Mouse (Mus musculus) megakaryocyte, adult 5-6 weeks (primary cell): ENCODE data around the gene Spata33. TPM values are rescaled to one million over a fixed set of nuclear protein-coding genes. Genes with fewer than 3 reads are reported as not detected.

Experiments used
- ATAC-seq: 2 replicates; pipeline ENCODE4 v1.8.0; 2016; ENCODE audit warnings: mild to moderate bottlenecking, inconsistent platforms; ENCODE audit not compliant: poor library complexity, severe bottlenecking
- total RNA-seq, 2 experiments: library from RNA; stranded (forward) in 1 of 2; stranded (reverse) in 1 of 2; fragments of 153-499, 151-499 nt in 1 of 2; fragments of 221-1000, 200-1000 nt in 1 of 2; gene quantifications; 2 replicates each; pipeline versions ENCODE4 v1.2.3 to v1.2.4; 2015 to 2017

Gene Spata33
- total RNA-seq, 2 experiments from 2014 or later, result 0.11 TPM; not detected in 1

DNA sequence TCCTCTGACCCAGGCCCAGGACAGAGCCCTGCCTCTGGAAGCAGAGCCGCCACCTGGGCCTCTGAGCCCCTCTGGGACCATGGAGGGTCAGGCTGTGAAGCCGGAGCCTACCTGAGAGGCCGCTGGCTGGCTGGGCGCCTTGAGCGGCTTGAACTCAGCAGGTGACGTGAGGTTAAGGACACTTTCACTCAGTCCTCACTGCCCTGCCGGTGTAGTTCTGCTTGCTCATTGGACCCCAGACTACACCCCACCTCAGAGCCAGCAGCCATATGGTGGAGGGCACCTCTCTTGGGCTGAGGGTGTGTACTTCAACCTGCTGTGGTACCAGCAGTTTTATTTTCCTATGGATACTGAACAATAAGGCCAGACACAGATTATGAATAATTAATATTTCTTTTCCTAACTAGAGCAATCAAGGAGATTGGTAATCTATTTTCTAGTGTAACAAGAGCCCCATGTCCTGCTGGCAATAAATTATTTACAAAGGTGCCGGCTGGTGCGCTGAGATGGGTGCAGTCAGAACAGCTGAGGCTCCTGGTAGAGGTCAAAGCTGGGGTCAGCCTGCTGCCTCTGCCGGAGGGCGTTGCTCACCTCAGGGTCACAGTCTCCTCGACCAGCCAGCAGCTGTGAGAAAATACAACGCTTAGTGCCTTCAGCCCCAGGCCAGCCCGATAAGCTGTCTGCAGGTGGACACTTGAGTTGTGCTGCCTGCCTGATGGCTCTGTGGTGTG, 55.5 kb downstream of the Spata33 start:
- no peak for ATAC-seq

DNA sequence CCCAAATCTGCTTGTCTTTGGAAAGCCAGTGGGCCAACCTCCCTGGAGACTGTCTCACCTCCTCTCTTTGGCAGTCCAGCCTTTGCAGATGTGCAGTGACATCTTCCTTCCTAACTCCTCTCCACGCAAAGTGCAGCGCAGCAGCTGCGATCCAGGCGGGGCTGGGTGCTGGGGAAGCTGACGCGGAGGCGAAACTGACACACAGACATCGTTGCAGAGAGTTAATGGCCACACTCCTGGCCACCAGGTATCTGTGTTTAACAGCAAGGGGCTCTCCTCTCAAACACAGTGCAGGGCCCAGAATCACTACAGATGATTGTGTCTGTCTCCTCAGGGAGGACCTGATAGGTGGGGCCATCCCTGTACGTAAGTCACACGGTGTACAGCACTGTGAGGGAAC, 58.5 kb downstream of the Spata33 start:
- ATAC-seq, result no peak

Other genes with a start within 250 kb of the Spata33 start
- 86.2 and 87.9 TPM in 2 replicates for gene Ankrd11, start 170.6 kb upstream of the Spata33 start, total RNA-seq (2015)
- gene Ankrd11, start 170.6 kb upstream of the Spata33 start, total RNA-seq (2017), result 90.5 and 102 TPM in 2 replicates
- gene Spg7, start 149.9 kb upstream of the Spata33 start, total RNA-seq (2015), result 39.2 and 40.0 TPM in 2 replicates
- 34.3 and 56.2 TPM in 2 replicates for gene Spg7, start 149.9 kb upstream of the Spata33 start, total RNA-seq (2017)
- 726 and 746 TPM in 2 replicates for gene Rpl13, start 110.5 kb upstream of the Spata33 start, total RNA-seq (2015)
- gene Rpl13, start 110.5 kb upstream of the Spata33 start, total RNA-seq (2017), result 1,905 and 2,227 TPM in 2 replicates
- gene Cpne7, start 95.5 kb upstream of the Spata33 start, total RNA-seq (2015), result 0.11 TPM in 1 of 2 replicates, not detected in the other
- gene Cpne7, start 95.5 kb upstream of the Spata33 start, total RNA-seq (2017), result 0.22 and 0.98 TPM in 2 replicates
- gene Sult5a1, start 54.5 kb upstream of the Spata33 start, total RNA-seq (2015), result not detected in 2 replicates
- not detected in 2 replicates for gene Sult5a1, start 54.5 kb upstream of the Spata33 start, total RNA-seq (2017)
- gene Dpep1, start 26.6 kb upstream of the Spata33 start, total RNA-seq (2015), result 0.36 and 1.8 TPM in 2 replicates
- 0.24 and 0.33 TPM in 2 replicates for gene Dpep1, start 26.6 kb upstream of the Spata33 start, total RNA-seq (2017)
- 21.9 and 24.2 TPM in 2 replicates for gene Chmp1a, start 69 bp upstream of the Spata33 start, total RNA-seq (2015)
- gene Chmp1a, start 69 bp upstream of the Spata33 start, total RNA-seq (2017), result 36.1 and 42.8 TPM in 2 replicates
- gene Cdk10, start 12.0 kb downstream of the Spata33 start, total RNA-seq (2015), result 11.1 and 13.8 TPM in 2 replicates
- 16.3 and 20.2 TPM in 2 replicates for gene Cdk10, start 12.0 kb downstream of the Spata33 start, total RNA-seq (2017)
- 5.4 and 5.5 TPM in 2 replicates for gene Spata2l, start 23.4 kb downstream of the Spata33 start, total RNA-seq (2015)
- 2.2 and 4.7 TPM in 2 replicates for gene Spata2l, start 23.4 kb downstream of the Spata33 start, total RNA-seq (2017)
- 13.5 and 16.4 TPM in 2 replicates for gene Zfp276, start 41.4 kb downstream of the Spata33 start, total RNA-seq (2015)
- gene Zfp276, start 41.4 kb downstream of the Spata33 start, total RNA-seq (2017), result 15.7 and 30.6 TPM in 2 replicates
- gene Vps9d1, start 41.5 kb downstream of the Spata33 start, total RNA-seq (2015), result 19.3 and 19.7 TPM in 2 replicates
- gene Vps9d1, start 41.5 kb downstream of the Spata33 start, total RNA-seq (2017), result 23.8 and 27.7 TPM in 2 replicates
- 29.5 and 36.3 TPM in 2 replicates for gene Fanca, start 105.7 kb downstream of the Spata33 start, total RNA-seq (2015)
- gene Fanca, start 105.7 kb downstream of the Spata33 start, total RNA-seq (2017), result 37.9 and 50.2 TPM in 2 replicates
- 0.07 TPM in 1 of 2 replicates, not detected in the other for gene Spire2, start 119.9 kb downstream of the Spata33 start, total RNA-seq (2015)
- gene Spire2, start 119.9 kb downstream of the Spata33 start, total RNA-seq (2017), result not detected in 2 replicates
- 68.3 and 86.8 TPM in 2 replicates for gene Tcf25, start 160.9 kb downstream of the Spata33 start, total RNA-seq (2015)
- 187 and 329 TPM in 2 replicates for gene Tcf25, start 160.9 kb downstream of the Spata33 start, total RNA-seq (2017)
- gene Mc1r, start 194.3 kb downstream of the Spata33 start, total RNA-seq (2015), result not detected in 2 replicates
- not detected in 2 replicates for gene Mc1r, start 194.3 kb downstream of the Spata33 start, total RNA-seq (2017)
- gene Tubb3, start 198.6 kb downstream of the Spata33 start, total RNA-seq (2015), result 0.89 and 1.0 TPM in 2 replicates
- gene Tubb3, start 198.6 kb downstream of the Spata33 start, total RNA-seq (2017), result 0.37 and 1.2 TPM in 2 replicates
- gene Def8, start 210.7 kb downstream of the Spata33 start, total RNA-seq (2015), result 15.2 and 19.6 TPM in 2 replicates
- gene Def8, start 210.7 kb downstream of the Spata33 start, total RNA-seq (2017), result 24.9 and 27.3 TPM in 2 replicates